Mouse (Mus musculus): Measurements from ENCODE around the gene Ptpn5.

DNA sequence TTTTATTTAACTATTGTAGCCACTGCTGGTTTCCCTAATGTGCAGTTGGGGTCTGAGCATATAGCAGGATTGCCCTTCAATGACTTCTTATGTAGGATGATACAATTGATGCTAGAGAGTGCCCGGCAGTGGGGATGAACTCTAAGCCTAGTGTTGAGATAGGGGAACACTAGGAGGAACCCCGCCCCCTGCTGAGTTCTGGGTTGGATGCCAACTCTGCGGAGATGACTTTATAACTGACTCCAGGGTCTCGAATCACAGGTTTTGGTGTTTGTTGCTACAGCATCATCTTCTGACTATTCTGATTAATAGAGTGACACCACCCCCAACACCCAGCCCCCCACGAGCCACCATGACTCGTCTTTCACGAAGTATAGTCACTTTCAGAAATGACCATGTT, 14.8 kb upstream of the Ptpn5 start:
- no peak for TF ChIP-seq CTCF (IDR thresholded peaks at IDR 0.05; ENCODE audit: insufficient read depth, low read depth, low read length)
- no peak for TF ChIP-seq POLR2A (IDR thresholded peaks at IDR 0.05; ENCODE audit: insufficient read depth, low read depth, low read length)

Measured in olfactory bulb, adult 2 months (tissue).